ENCODE assay signal across 17 mouse cellular contexts in genomic region chr11:86834050-86834449, GRCm38 (mm10). TPM values are rescaled to one million over a fixed set of nuclear protein-coding genes. Genes with fewer than 3 reads are reported as not detected.
DNase-seq lines count a peak whose midpoint lies in the region; ATAC-seq and TF ChIP-seq lines count a peak whose summit lies in the region.
"Had no signal": no experiment of that assay in that cellular context is flagged by ENCODE, and none has a peak within 500 bp of the region (broad histone marks: within the 10 kb centered on the region; RNA-seq: fewer than 3 reads in every experiment).

No protein-coding gene starts in this region.

- H3K4me1 ChIP-seq in hindbrain, embryonic 14.5 days (replicated peaks; ENCODE audit: control insufficient read depth, insufficient read depth, low read length): no peaks in the 10 kb centered on the region
- H3K4me1 ChIP-seq in lung, postnatal 0 days (ENCODE audit: insufficient read depth, low read depth, low read length): no peaks in the 10 kb centered on the region
- H3K4me1 ChIP-seq: embryonic facial prominence, embryonic 15.5 days; forebrain, embryonic 15.5 days; liver, embryonic 15.5 days had no signal

- DNase-seq in cerebellum, postnatal 25 days: peak; percentile 45 to 57
- no peak for DNase-seq in cerebellum, adult 8-10 months
- DNase-seq in A20 (ENCODE audit: low read depth, low spot score): peak; percentile 82
- DNase-seq in R1 (ENCODE audit: low read depth, low spot score): peak; percentile 33
- DNase-seq in kidney, postnatal 25 days: peak; percentile 13 to 62
- DNase-seq in embryo, embryonic 11 days: no peak
- DNase-seq in hindbrain, embryonic 14.5 days (ENCODE audit: low spot score): no peak
- DNase-seq in lung, postnatal 0 days (ENCODE audit: low spot score): no peak
- DNase-seq: heart, postnatal 10 days; layer of hippocampus, adult 9-11 months; midbrain, embryonic 14.5 days had no signal

- no peaks in the 10 kb centered on the region for H3K27me3 ChIP-seq in hindbrain, embryonic 14.5 days (ENCODE audit: control insufficient read depth, insufficient read depth, low read length)
- no peaks in the 10 kb centered on the region for H3K27me3 ChIP-seq in lung, postnatal 0 days (replicated peaks; ENCODE audit: insufficient read depth, low read length)
- H3K27me3 ChIP-seq: embryonic facial prominence, embryonic 15.5 days; forebrain, embryonic 15.5 days; liver, embryonic 15.5 days; Patski had no signal

- H3K4me2 ChIP-seq in hindbrain, embryonic 14.5 days (replicated peaks): no peak overlapping the region
- H3K4me2 ChIP-seq in lung, postnatal 0 days (replicated peaks; ENCODE audit: low read depth, low read length): no peak overlapping the region
- H3K4me2 ChIP-seq: embryonic facial prominence, embryonic 15.5 days; forebrain, embryonic 15.5 days; liver, embryonic 15.5 days had no signal

- H3K9ac ChIP-seq in hindbrain, embryonic 14.5 days: no peak overlapping the region
- H3K9ac ChIP-seq in lung, postnatal 0 days (replicated peaks; ENCODE audit: low read depth): no peak overlapping the region
- H3K9ac ChIP-seq: embryonic facial prominence, embryonic 15.5 days; forebrain, embryonic 15.5 days; liver, embryonic 15.5 days had no signal

- H3K4me3 ChIP-seq in hindbrain, embryonic 14.5 days (replicated peaks; ENCODE audit: low read length): no peak overlapping the region
- no peak overlapping the region for H3K4me3 ChIP-seq in lung, postnatal 0 days (ENCODE audit: low read depth, low read length)
- H3K4me3 ChIP-seq: embryonic facial prominence, embryonic 15.5 days; forebrain, embryonic 15.5 days; liver, embryonic 15.5 days had no signal

- no peaks in the 10 kb centered on the region for H3K36me3 ChIP-seq in hindbrain, embryonic 14.5 days (replicated peaks; ENCODE audit: control insufficient read depth, insufficient read depth)
- H3K36me3 ChIP-seq in lung, postnatal 0 days (ENCODE audit: insufficient read depth, low read length): no peaks in the 10 kb centered on the region
- H3K36me3 ChIP-seq: embryonic facial prominence, embryonic 15.5 days; forebrain, embryonic 15.5 days; liver, embryonic 15.5 days had no signal

- no peaks in the 10 kb centered on the region for H3K9me3 ChIP-seq in hindbrain, embryonic 14.5 days (ENCODE audit: control insufficient read depth, low read length)
- H3K9me3 ChIP-seq in lung, postnatal 0 days (ENCODE audit: low read length): no peaks in the 10 kb centered on the region
- H3K9me3 ChIP-seq: embryonic facial prominence, embryonic 15.5 days; forebrain, embryonic 15.5 days; liver, embryonic 15.5 days had no signal

- no peak overlapping the region for H3K27ac ChIP-seq in hindbrain, embryonic 14.5 days
- no peak overlapping the region for H3K27ac ChIP-seq in lung, postnatal 0 days (ENCODE audit: low read length)
- H3K27ac ChIP-seq: embryonic facial prominence, embryonic 15.5 days; forebrain, embryonic 15.5 days; hindbrain, postnatal 0 days; liver, embryonic 15.5 days; macrophage had no signal

- WGBS in hindbrain, embryonic 14.5 days: 71% methylated on average over 7 of the region's 7 CpGs
- 83% methylated on average over 7 of the region's 7 CpGs for WGBS in lung, postnatal 0 days

- no peak for TF ChIP-seq CTCF in lung, postnatal 0 days (IDR thresholded peaks at IDR 0.05)

- ATAC-seq in hindbrain, embryonic 14.5 days (ENCODE audit: low FRiP score): no peak
- no peak for ATAC-seq in lung, postnatal 0 days
- ATAC-seq: forebrain, embryonic 15.5 days; hindbrain, postnatal 0 days; Patski had no signal

- TF ChIP-seq EP300 in lung, postnatal 0 days (IDR thresholded peaks at IDR 0.05): no peak

RNA-seq across cellular contexts. Expression of gene Dhx40, which starts 26.5 kb away (rescaled TPM):
- 22.3 and 24.0 TPM in 2 replicates for polyA plus RNA-seq in hindbrain, embryonic 14.5 days (2014; fragmentation: Nextera tagmentation; extraction: Ambion mirVana)
- polyA plus RNA-seq in lung, postnatal 0 days (2015; fragmentation: Nextera tagmentation; extraction: Ambion mirVana): 18.9 and 20.7 TPM in 2 replicates

Comparison
In these comparisons a context has a peak if more than half of its experiments do, and no peak if none do; other contexts are left out.
1. DNase-seq: peak in cerebellum, postnatal 25 days (2 of 2), A20 (single experiment), R1 (single experiment) and kidney, postnatal 25 days (2 of 2); none in cerebellum, adult 8-10 months (single experiment), embryo, embryonic 11 days (single experiment), hindbrain, embryonic 14.5 days (single experiment) and lung, postnatal 0 days (single experiment).